Mouse (Mus musculus) midbrain, embryonic 11.5 days (tissue): ENCODE measurements at regions not wholly inside any gene's neighbourhood (a gene's known extent, or its start where the extent isn't known, plus 50 kb on each side); places are given as distances from the start of the nearest gene placed in this dataset.

Experiments used
- ATAC-seq: fragments of 200-750 bp; cut with Nextera tagmentation; 2 replicates; pipeline ENCODE4 v1.8.0; 2017; ENCODE audit warnings: moderate TSS enrichment, moderate library complexity; ENCODE audit not compliant: low FRiP score
- DNase-seq: peaks from one replicate; pipeline ENCODE4 v3.0.0; 2015; ENCODE audit warnings: low spot score; ENCODE audit errors: missing footprints
- H3K27ac ChIP-seq: fragments of 300-500 bp; sonication (generic); 2 replicates; pipeline ENCODE4 v1.5.1; 2014; ENCODE audit warnings: low read depth, low read length
- H3K27me3 ChIP-seq: fragments of 300-500 bp; sonication (generic); 2 replicates; pipeline ENCODE4 v1.6.1; 2014; ENCODE audit warnings: mild to moderate bottlenecking, low read length, moderate library complexity, mixed read lengths; ENCODE audit not compliant: control insufficient read depth, insufficient read depth
- H3K36me3 ChIP-seq: fragments of 300-500 bp; sonication (generic); 2 replicates; pipeline ENCODE4 v1.6.1; 2014; ENCODE audit warnings: mild to moderate bottlenecking, low read length, moderate library complexity, mixed read lengths; ENCODE audit not compliant: control insufficient read depth, insufficient read depth
- H3K4me1 ChIP-seq: fragments of 300-500 bp; sonication (generic); 2 replicates; pipeline ENCODE4 v1.6.1; 2014; ENCODE audit warnings: low read length; ENCODE audit not compliant: control insufficient read depth, insufficient read depth
- H3K4me2 ChIP-seq: fragments of 300-500 bp; sonication (generic); 2 replicates; pipeline ENCODE4 v1.6.1; 2014; ENCODE audit warnings: mild to moderate bottlenecking, moderate library complexity
- H3K4me3 ChIP-seq: fragments of 300-500 bp; sonication (generic); 2 replicates; pipeline ENCODE4 v1.5.1; 2014; ENCODE audit warnings: low read depth, low read length
- H3K9ac ChIP-seq: fragments of 300-500 bp; sonication (generic); 2 replicates; pipeline ENCODE4 v1.6.1; 2014; ENCODE audit warnings: low read length
- H3K9me3 ChIP-seq: fragments of 300-500 bp; sonication (generic); 2 replicates; pipeline ENCODE4 v1.6.1; 2016; ENCODE audit warnings: low read length; ENCODE audit not compliant: control insufficient read depth
- WGBS: fragments of 180-500 bp; shearing (Covaris S2); extraction: QIAGEN DNeasy Blood & Tissue Kit; methylation state at CpG from one replicate; pipeline ENCODE4 v1.1.7; 2014; 5-methylcytosine and 5-hydroxymethylcytosine counted together

GRCm38 (mm10) chr15:96829941-96830340 is 130.4 kb upstream of the Slc38a2 start:
- Histone ChIP-seq H3K9me3 (no peaks in the 10 kb centered on the region), H3K4me3 (no peak overlapping the region), H3K27ac (no peak overlapping the region), H3K4me2 (no peak overlapping the region), H3K9ac (no peak overlapping the region), H3K36me3 (no peaks in the 10 kb centered on the region), H3K4me1 (no peaks in the 10 kb centered on the region), H3K27me3 (no peaks in the 10 kb centered on the region)
- ATAC-seq: no peak
- 92% methylated on average over 12 of the region's 12 CpGs for WGBS
- no peak for DNase-seq

- ATAC-seq (no peak), DNase-seq (no peak)
- H3K4me2 ChIP-seq: no peak overlapping the region
- WGBS: 88% methylated on average over 8 of the region's 8 CpGs
- no peak overlapping the region for H3K4me3 ChIP-seq
- no peaks in the 10 kb centered on the region for H3K9me3 ChIP-seq
- H3K9ac ChIP-seq: no peak overlapping the region
- no peaks in the 10 kb centered on the region for H3K36me3 ChIP-seq
- H3K4me1 ChIP-seq: no peaks in the 10 kb centered on the region
- no peaks in the 10 kb centered on the region for H3K27me3 ChIP-seq
- H3K27ac ChIP-seq: no peak overlapping the region
Observed at GRCm38 (mm10) chr15:96828681-96829080, 129.2 kb upstream of the Slc38a2 start.

- Histone ChIP-seq H3K27me3 (no peaks in the 10 kb centered on the region), H3K27ac (no peak overlapping the region), H3K9ac (no peak overlapping the region), H3K36me3 (no peaks in the 10 kb centered on the region), H3K4me3 (no peak overlapping the region), H3K4me2 (no peak overlapping the region), H3K4me1 (no peaks in the 10 kb centered on the region), H3K9me3 (no peaks in the 10 kb centered on the region)
- DNase-seq: no peak
- 89% methylated on average over 8 of the region's 8 CpGs for WGBS
- ATAC-seq: no peak
Observed at GRCm38 (mm10) chr15:96827931-96828330, 128.4 kb upstream of the Slc38a2 start.

- H3K4me3 ChIP-seq: no peak overlapping the region
- no peak overlapping the region for H3K4me2 ChIP-seq
- H3K4me1 ChIP-seq: no peaks in the 10 kb centered on the region
- no peaks in the 10 kb centered on the region for H3K9me3 ChIP-seq
- WGBS: 88% methylated on average over 7 of the region's 7 CpGs
- DNase-seq: no peak
- no peaks in the 10 kb centered on the region for H3K36me3 ChIP-seq
- no peak overlapping the region for H3K27ac ChIP-seq
- ATAC-seq: no peak
- H3K9ac ChIP-seq: no peak overlapping the region
- no peaks in the 10 kb centered on the region for H3K27me3 ChIP-seq
Observed at GRCm38 (mm10) chr15:96818435-96818834, 118.9 kb upstream of the Slc38a2 start.

- no peaks in the 10 kb centered on the region for H3K4me1 ChIP-seq
- no peak overlapping the region for H3K4me3 ChIP-seq
- H3K9me3 ChIP-seq: no peaks in the 10 kb centered on the region
- no peak overlapping the region for H3K9ac ChIP-seq
- WGBS: 92% methylated on average over 5 of the region's 5 CpGs
- H3K27ac ChIP-seq: no peak overlapping the region
- H3K27me3 ChIP-seq: no peaks in the 10 kb centered on the region
- no peak for DNase-seq
- no peaks in the 10 kb centered on the region for H3K36me3 ChIP-seq
- no peak overlapping the region for H3K4me2 ChIP-seq
- ATAC-seq: no peak
Observed at GRCm38 (mm10) chr15:96817626-96818025, 118.1 kb upstream of the Slc38a2 start.

GRCm38 (mm10) chr15:96816997-96817570 is 117.6 kb upstream of the Slc38a2 start:
- Histone ChIP-seq H3K9ac (no peak overlapping the region), H3K27me3 (no peaks in the 10 kb centered on the region), H3K4me3 (no peak overlapping the region), H3K36me3 (no peaks in the 10 kb centered on the region), H3K4me2 (no peak overlapping the region), H3K4me1 (no peaks in the 10 kb centered on the region), H3K9me3 (no peaks in the 10 kb centered on the region; the same call in 1 of the 2 replicates), H3K27ac (no peak overlapping the region)
- no peak for DNase-seq
- WGBS: 84% methylated on average over 5 of the region's 5 CpGs
- ATAC-seq: no peak

- H3K4me3 ChIP-seq: no peak overlapping the region
- DNase-seq (no peak), ATAC-seq (no peak)
- no peak overlapping the region for H3K9ac ChIP-seq
- H3K9me3 ChIP-seq: peaks cover 5% of the 10 kb centered on the region; the same call in 1 of the 2 replicates
- H3K4me2 ChIP-seq: no peak overlapping the region
- no peaks in the 10 kb centered on the region for H3K36me3 ChIP-seq
- 80% methylated on average over 2 of the region's 2 CpGs for WGBS
- H3K4me1 ChIP-seq: no peaks in the 10 kb centered on the region
- no peaks in the 10 kb centered on the region for H3K27me3 ChIP-seq
- H3K27ac ChIP-seq: no peak overlapping the region
Observed at GRCm38 (mm10) chr15:96813472-96813871, 113.9 kb upstream of the Slc38a2 start.

- Histone ChIP-seq H3K4me3 (no peak overlapping the region), H3K4me1 (no peaks in the 10 kb centered on the region), H3K27me3 (no peaks in the 10 kb centered on the region), H3K27ac (no peak overlapping the region), H3K4me2 (no peak overlapping the region), H3K9ac (no peak overlapping the region), H3K36me3 (no peaks in the 10 kb centered on the region), H3K9me3 (no peaks in the 10 kb centered on the region)
- ATAC-seq: no peak
- DNase-seq: no peak
- WGBS: 67% methylated on average over 1 of the region's 1 CpGs
Observed at GRCm38 (mm10) chr15:96802729-96803053, 103.2 kb upstream of the Slc38a2 start.

GRCm38 (mm10) chr15:96802034-96802728 is 102.7 kb upstream of the Slc38a2 start:
- no peaks in the 10 kb centered on the region for H3K27me3 ChIP-seq
- peak; percentile 49 for DNase-seq
- H3K4me2 ChIP-seq: no peak overlapping the region
- no peaks in the 10 kb centered on the region for H3K36me3 ChIP-seq
- H3K27ac ChIP-seq: no peak overlapping the region
- H3K9me3 ChIP-seq: no peaks in the 10 kb centered on the region
- no peaks in the 10 kb centered on the region for H3K4me1 ChIP-seq
- no peak overlapping the region for H3K9ac ChIP-seq
- no peak for ATAC-seq
- no peak overlapping the region for H3K4me3 ChIP-seq
- 87% methylated on average over 9 of the region's 9 CpGs for WGBS
